Mouse (Mus musculus): ENCODE data around the gene Nde1.
"Not testable (repeated sequence)": the region's sequence is repeated elsewhere in the genome, so short reads cannot be mapped to it uniquely, and the experiment has no call there.

The Nde1 gene

DNA sequence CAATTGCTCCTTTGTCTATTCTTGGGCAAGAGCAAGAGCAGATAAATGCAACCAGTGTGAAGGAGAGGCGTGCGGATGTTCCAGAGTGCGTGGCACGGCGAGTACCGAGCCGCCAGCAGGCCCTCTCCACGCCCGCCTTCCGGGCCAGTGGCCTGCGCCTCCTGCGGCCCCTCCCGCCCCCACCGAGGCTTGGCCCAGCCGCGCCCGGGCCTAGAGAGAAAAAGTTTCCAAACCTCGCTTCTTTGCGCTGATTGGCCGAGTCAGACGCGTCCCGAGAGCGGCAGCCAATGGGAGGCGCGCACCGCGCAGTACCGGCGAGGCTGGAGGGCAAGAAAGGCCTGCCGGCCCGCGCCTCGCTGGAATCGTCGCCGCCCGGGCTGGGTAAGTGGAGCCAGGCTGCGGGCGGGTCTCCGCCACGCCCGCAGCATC is at the start of gene Nde1, which contains the start of gene Marf1:
Nde1 (plus strand) TSS at position 288 of the 429 bp plus-strand sequence.
Marf1 (minus strand) TSS at position 364 of the 429 bp plus-strand sequence.
- DNase-seq (ENCODE audit: low read depth, low spot score): no peak

DNA sequence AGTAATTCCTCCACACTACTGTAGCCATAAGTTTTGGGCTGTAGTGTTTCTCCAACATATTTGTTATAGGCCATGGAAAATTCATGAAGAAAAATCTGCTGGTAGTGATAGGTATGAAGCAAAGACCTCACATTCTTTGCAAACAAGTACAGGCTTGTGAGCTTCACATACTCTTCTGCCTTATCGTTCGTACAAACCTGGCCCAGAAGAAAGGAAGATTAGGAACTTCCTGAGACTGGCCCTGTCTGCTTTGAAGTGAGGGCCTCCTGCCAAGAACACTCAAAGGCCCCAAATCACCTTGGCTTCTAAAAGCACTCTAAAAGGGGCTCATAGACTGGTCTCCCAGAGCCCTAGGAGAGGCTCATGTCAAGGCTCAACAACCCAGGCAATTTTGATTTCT is 45.8 kb upstream of the Nde1 start:
- no peak for DNase-seq (ENCODE audit: low read depth, low spot score)

DNA sequence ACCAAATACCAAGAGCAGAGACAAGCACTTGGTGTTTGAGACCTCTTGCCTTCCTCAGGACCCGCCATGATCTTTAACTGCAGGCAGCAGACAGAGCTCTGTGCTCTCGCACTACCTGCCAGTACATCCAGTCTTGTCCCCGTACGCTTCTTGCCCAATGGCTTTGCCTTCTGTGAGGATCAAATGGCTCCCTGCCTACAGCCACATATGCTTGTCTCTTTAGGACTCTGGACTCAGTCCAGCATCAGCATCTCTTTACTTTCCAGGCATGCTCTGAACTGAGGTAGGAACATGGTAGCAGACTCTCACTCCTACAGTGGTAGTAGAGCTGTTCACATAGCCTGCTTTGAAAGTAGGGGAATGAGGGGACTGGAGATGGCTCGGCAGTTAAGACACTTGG is 42.1 kb upstream of the Nde1 start:
- no peak for DNase-seq (ENCODE audit: low read depth, low spot score)

DNA sequence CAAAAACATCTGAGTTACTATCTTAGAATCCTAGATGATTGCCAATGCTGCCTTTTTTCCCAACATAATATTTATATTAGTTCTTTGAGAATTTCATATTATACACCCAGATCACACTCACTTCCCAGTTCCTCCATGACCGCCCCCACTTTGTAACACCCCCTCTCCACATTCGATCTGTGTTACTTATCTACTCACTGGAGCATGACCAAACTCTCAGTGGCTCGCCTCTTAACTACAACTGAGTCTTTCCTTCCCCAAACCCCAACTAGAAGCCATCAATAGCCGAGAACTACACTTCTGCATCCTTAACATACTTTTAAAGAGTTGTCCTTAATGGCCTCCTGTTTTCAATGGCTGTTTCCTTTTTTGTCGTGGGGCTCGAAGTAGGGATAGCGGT is 41.5 kb upstream of the Nde1 start:
- no peak for DNase-seq (ENCODE audit: low read depth, low spot score)

DNA sequence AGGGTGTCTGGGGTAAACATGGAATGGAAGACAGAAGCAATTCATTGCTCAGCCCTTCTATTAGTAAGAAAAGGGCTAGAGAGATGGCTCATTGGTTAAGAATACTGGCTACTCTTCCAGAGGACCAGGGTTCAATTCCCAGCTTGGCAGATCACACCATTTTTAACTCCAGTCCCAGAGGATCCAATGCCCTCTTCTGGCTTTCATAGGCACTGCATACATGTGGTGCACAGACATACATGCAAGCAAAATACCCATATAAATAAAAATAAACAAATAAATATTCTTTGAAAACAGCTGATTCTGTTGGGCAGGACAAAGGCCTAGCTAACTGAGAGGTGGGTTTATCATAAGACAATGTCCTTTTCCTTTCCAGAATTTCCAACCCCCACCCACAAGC is 40.5 kb upstream of the Nde1 start:
- no peak for DNase-seq (ENCODE audit: low read depth, low spot score)

DNA sequence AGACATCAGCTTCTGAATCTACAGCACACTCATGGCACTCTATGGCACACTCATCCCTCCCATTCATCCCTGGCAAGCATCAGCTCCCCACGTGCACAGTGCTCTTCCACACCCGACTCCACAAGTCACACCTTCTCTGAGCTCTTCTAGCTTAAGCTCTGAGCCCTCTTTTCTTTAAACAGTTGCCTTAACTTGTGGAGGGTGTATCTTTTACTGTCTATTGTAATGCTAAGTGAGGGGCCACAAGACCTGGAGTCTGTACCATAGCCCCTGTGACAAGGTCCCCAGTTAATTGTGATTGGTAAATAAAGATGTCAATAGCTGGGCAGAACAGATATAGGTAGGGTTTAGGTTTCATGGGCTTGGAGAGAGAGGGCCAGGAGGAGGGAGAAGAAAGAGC is 39.2 kb upstream of the Nde1 start:
- DNase-seq (ENCODE audit: low read depth, low spot score): no peak

DNA sequence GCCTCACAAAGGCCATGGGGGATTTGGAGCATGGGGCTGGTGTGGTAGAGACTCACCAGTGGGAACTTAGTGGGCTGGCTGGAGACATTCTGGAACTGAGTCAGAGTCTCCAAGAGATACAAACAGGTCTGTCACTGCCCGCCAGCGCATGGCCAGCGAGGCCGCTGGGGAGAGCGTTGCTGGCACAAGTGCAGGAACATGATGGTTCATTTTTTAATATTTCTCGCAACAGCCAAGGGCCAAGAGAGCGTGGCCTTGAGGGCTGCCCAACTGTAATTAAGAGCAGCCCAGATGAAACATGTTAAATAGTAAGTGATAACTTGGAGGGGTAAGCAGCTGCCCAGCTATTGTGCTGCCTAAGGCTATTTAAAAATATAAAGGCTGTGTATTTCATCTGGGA is 38.4 kb upstream of the Nde1 start:
- DNase-seq (ENCODE audit: low read depth, low spot score): no peak

DNA sequence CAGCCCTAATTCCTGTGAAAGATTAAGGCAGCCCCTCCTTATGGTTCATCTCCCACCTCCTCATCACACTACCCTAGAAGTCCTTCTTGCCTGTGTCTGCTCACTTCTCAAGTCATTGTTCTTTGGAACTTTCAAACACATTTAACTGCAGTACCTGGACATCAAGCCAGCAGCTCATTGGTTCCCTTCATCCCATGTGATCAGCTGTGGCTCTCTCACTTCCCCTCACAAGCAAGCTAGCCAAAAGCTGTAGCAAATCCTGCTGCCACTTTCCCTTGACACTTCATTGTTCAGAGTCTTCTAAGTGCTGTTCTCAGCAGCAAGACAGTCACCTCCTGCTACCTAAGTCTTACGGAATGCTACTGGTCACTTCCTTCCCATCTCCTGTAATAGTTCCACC is 37.8 kb upstream of the Nde1 start:
- DNase-seq (ENCODE audit: low read depth, low spot score): no peak

DNA sequence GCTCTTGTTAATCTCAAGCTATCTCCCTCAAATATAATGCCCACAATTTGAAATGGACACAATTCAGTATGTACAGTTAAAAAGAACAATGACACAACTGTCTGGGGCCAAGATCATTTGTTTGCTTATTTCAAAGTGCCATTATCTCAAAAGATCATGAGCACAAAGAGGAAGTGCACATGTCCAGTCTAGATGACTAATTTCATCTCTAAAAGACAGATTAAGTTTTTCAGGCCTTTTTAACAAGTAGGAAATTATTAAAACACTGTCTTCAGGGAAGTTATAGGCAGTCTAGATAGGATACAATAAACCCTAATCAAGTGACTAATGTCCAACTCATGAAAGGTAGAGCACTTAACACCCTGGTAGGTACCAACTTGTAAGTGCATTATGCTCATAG is 34.1 kb upstream of the Nde1 start:
- DNase-seq (ENCODE audit: low read depth, low spot score): no peak

DNA sequence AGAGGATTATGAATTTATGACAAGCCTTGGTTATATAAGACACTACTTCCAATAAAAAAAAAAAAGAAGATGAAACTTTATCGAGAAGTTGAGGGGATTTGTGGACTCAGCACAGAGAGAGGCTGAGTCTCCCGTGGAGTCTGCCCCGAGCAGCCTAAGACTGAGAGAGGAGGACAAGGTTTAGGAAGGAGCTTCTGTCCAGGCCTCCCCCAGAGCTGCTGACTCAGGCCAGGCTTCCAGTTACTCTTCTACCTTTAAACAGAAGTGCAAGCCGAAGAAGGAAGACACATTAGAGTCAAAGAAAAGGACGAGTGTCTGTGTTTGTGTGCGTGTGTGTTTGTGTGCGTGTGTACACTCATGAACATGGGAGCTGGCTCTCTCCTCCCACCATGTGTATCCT is 32.3 kb upstream of the Nde1 start:
- no peak for DNase-seq (ENCODE audit: low read depth, low spot score)

DNA sequence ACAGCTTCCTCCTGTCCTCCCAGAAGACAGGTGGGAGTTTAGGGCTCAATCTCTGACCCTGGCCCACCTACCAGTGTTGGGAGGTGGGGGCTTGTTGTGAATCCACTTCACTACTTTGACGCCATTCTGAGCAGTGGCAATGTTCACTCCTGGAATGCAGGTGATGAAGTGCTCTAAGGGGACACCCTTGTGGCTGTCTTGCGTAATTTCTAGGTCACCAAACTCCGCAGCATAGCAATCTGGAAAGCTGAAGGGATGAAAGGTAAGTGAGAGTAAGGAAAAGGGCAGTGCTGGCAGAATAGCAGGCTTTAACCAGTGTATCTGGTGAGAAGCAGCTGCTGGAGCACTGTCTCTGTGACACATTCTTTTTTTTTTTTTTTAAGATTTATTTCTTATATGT is 31.7 kb upstream of the Nde1 start:
- DNase-seq (ENCODE audit: low read depth, low spot score): no peak

DNA sequence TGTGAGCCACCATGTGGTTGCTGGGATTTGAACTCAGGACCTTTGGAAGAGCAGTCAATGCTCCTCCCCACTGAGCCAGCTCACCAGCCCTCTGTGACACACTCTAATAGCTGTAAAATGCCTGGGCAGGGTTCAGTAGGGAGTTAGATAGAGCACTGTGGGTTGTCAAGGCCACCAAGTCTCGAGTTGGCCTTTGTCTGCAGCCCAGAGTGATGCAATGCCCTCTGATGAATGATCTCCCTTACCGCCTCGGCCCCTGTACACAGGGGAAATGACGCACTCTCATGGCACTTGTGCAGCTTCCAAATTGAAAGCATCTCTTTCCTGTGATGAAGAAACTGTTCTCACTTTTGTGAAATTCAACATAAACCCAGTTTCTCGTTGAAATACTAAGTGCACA is 31.2 kb upstream of the Nde1 start:
- no peak for DNase-seq (ENCODE audit: low read depth, low spot score)

DNA sequence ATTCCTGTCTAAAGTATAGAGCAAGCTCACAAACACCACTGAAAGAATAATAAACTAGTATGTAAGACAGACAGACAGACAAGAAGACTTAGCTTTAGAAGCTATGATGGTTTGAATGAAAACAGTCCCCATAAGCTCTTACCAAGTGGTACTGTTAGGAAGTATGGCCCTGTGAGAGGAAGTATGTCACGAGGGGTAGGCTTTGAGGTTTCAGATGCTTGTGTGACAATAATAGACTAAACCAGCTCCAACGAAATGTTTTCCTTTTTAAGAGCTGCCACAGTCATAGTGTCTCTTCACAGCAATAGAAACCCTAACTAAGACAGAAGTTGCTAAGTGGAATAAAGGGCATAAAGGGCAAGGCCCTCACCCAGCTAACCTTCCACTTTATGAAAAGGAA is 28.1 kb upstream of the Nde1 start:
- DNase-seq (ENCODE audit: low read depth, low spot score): no peak

DNA sequence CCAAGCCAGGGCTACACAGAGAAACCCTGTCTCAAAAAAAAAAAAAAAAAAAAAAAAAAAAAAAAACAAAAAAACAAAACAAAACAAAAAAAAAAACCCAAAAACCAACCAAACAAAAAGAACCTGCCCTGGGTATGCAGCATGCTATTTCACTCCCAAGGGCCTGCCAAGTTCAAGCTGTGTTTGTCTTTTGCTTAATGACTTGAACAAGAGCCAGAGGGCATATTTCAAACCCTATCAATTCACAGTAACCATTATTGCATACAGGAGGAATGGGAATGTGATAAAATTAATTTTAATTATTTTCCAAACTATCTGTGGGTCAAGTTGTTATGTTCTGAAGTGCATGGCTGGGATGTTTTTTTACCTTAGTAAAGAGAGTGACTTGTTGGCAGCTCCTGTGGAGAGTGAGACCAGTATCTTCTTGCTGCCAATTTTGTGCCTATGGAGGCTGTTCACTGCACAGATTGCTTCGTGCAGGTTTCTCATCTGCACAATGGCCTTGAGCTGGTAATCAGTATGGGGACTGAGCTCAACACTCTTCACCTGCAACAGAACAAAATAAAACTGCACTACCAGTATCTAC is 25.0 kb upstream of the Nde1 start:
- DNase-seq (ENCODE audit: low read depth, low spot score): no peak

DNA sequence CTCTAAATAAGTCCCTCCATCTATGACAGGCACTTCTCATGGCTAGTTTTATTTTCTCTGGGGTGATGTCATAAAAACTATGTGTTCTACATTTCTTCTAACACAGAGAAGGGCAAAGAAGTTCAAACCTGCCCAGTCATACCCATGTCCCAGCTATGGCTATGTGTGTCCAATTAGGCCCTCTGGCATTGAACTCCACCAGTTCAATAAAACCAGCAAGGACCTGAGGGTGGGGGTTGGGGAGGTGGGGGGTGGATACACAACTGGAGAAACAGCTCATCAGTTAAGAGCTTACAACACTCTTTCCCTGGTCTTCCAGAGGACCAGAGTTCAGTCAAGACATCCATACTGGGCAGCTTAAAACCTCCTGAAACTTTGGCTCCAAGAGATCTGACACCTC is 24.0 kb upstream of the Nde1 start:
- no peak for DNase-seq (ENCODE audit: low read depth, low spot score)

DNA sequence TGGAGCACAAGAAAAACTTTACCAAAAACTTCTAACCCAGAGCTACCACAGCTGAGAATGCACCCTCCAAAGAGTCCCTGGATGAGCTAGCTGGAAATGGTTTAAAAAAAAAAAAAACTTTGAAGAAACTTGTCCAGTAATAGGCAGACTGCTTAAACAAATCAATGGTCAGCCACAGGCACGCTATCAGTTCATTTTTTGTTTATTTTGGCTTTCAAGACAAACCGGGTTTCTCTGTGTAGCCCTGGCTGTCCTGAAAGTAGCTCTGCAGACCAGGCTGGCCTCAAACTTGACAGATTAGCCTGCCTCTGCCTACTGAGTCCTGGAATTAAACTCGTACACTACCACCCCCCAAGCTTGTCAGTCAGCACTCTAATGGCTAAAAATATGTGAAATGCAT is 19.8 kb upstream of the Nde1 start:
- no peak for DNase-seq (ENCODE audit: low read depth, low spot score)

DNA sequence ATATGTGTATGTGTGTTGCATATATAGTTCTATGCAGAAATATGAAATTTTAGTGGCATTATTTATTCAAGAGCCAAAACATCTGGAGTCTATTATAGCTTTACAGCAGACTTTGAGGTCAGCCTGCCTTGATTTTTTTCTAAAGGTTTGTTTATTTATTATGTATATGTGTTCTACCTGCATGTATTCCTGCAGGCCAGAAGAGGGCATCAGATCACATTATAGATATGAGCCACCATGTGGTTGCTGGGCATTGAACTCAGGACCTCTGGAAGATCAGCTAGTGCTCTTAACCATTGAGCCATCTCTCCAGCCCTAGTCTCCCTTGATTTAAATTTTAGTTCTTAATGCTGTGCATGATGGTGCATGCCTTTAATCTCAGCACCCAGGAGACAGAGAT is 15.4 kb upstream of the Nde1 start:
- DNase-seq (ENCODE audit: low read depth, low spot score): no peak

DNA sequence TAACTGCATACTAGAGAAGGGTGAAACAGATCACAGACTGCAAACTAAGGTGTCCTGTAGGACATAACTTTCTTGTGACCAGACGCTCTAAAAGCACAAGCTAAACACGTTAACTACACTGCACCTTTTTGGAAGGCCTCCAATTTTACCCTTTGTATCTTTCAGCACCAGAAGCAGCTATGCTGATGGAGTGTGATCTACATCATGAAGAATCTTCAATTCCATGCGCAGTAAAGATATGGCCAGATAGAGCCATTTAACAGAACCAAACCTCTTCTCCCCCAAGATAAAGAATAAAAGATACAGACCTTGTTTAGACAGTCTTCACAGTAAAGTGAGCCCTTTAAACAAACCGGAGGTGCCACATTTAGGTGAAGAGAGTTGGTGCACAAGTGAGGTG is 11.4 kb upstream of the Nde1 start:
- no peak for DNase-seq (ENCODE audit: low read depth, low spot score)

DNA sequence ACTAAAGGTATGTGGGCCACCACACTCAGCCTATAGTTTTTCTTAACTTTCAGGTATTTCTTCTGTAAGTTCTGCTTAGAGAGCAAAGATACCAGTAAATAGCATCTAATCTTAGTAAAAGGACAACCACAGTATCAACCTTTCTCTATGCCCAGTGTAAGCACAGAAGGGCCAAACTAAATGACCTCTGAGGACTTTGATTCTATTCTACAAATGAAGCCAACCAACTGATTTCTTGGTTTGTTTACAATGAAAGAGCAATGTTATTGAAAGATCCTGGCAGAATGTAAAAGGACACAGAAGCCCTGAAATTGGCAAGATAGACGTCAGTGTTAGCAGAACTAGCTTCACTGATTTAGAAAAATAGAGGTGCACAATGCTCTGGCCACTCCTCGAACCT is 7.4 kb upstream of the Nde1 start:
- not testable (repeated sequence) for DNase-seq (ENCODE audit: low read depth, low spot score)

DNA sequence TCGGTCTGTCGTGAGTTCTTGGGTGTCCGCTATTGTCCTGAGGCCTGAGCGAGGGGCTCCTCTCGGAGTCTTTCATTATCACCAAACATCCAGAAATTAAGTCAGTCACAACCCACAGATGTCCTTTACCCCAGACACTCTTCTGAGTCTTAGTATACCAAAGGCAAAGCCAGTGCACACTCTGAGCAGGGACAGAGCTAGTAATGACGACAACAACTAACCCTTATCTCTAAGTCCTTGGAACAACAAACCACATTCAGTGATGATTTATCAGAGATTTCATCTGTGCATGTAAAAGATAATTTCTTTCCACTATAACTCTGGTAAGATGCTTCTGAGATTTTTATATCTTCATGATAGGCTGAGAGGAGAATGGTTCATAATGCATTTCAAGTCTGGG is 6.8 kb upstream of the Nde1 start:
- no peak for DNase-seq (ENCODE audit: low read depth, low spot score)

DNA sequence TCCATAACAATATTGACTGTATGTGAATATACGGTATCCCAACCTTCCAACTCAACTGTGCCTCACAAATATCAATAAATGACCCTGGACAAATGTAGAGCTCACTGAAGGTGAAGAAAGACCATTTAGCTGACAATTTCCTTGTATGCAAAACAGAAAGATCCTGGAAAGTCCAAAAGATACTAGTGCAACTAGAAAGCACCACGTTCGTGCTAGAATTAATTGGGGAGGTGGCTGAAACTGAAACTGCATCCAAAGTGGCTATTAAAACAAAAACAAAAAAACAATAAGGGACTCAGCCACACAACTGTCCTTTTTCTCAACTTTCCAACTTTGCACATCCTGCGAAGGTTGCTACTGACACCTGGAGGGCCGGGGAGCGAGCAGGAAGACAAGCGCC is 4.5 kb upstream of the Nde1 start:
- DNase-seq (ENCODE audit: low read depth, low spot score): no peak

DNA sequence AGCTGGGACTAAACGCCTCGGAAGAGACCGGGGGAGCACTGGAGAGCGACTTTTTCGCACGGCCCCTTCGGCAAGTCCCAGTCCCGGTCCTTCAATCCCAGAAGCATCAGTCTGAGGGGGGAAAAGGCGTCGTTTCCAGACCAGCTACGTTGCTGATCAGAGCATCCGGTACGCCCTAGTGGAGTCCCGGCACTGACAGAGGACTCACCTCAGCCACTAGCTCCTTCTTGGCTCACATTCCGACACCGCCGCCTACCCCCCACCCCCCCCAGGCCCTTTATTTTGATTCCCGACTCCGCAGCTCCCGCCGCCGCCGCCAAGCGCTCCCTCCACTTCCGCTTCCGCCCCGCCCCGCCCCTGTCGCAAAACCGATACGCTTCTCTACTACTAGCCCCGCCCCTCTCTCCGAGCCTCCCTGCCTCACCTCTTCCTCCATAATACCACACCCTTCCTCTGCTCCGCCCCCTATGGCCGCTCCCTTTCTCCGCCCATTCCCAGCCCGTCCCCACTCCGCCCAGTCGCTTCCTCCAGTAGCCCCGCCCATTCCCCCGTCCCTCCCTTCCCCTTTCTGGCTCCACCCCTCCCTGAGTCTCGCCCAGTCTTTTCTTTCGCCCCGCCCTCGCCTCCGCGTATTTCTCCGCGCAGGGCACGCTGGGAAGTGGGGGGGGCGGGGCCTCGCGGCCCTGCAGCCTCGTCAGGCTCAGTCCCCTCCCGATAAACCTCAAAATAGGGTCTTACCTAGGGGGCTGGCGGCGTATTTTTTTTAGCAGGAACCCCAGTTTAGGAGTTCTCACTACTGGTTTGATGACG is 3.9 kb upstream of the Nde1 start:
- DNase-seq (ENCODE audit: low read depth, low spot score): peak; percentile 99

DNA sequence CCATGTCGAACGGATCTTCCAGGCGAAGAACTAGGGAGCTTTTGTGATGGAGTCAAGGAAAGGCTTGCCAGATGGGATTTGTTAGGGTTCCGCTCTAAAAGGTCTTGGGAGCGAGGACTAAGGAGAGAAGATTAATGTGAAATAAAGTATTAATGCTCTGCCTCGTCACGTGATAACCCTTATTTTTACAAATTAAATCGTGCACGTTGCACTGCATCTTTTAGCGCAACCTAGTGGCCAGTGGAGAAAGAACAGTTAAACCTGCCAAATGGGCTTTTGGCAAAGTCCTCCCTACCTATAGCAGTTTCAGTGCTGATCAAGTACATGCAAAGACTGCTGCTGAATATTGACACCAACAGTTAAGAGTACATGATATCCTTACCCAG is 3.3 kb upstream of the Nde1 start:
- DNase-seq (ENCODE audit: low read depth, low spot score): peak; percentile 59

DNA sequence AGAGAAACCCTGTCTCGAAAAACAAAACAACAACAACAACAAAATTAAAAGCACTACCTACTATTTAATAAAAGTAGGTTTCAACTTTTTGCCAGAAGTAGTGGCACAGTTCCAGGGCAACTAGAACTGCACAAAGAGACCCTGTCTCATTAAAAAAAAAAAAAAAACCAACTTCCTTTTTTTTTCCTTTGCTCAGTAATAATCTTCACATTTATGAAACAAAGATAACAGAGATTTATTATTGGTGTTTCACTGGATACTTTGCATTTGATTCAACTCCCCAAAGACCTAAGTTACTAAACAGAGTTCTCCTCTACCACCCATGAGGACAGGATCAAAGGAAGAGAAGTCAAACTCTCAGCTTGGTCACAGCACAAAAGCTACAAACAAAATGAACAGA is 2.1 kb upstream of the Nde1 start:
- no peak for DNase-seq (ENCODE audit: low read depth, low spot score)
